Mouse (Mus musculus): Measurements from ENCODE around the gene 2010111I01Rik.

DNA sequence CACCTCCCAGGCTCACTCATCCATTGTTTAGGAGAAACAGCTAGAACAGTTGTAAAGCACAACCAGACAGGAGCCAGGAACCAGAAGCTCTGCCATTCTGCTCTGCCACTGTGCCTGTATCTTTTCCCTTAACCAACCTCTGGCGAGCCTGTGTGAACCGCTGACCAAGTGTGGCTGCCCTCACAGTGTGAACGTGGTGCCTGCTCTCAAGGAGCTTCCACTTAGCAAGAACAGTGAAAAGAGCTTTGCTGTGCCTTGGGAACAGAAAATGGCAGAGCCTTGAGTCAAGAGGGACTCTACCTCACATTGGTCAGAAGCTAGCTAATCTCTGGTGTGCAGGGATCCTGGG lies 207.4 kb downstream of the 2010111I01Rik start:
- TF ChIP-seq CTCF (IDR thresholded peaks at IDR 0.05; ENCODE audit: low read depth): no peak
- no peak for TF ChIP-seq EP300 (IDR thresholded peaks at IDR 0.05; ENCODE audit: low read depth)

Measured in liver, embryonic 14.5 days (tissue).